Mouse (Mus musculus): Measurements from ENCODE around the gene Rasl11a. TPM values are rescaled to one million over a fixed set of nuclear protein-coding genes. Genes with fewer than 3 reads are reported as not detected.
"Not testable (repeated sequence)": the region's sequence is repeated elsewhere in the genome, so short reads cannot be mapped to it uniquely, and the experiment has no call there.

Rasl11a gene
- total RNA-seq, 2 experiments from 2014 or later: 10.8 to 11.6 TPM

DNA sequence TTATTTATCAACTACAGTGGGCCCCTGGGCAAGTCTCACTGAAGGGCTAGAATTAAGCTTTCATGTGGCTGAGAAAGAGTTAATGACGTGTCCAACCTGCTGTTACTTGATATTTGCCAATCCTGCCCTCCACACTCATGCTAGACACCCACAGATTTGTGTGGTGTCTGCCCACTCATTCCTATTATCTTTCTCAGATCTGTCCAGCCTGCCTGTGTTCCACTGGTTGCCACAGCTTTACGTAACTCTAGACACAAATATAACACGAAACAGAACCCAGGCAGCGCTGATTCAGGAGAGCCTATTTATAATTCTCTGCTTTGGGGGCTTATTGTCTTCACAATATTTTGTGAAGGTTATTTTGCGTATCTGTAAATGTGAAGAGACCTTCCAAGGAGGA, 3.6 kb upstream of the Rasl11a start:
- DNase-seq (ENCODE audit: low spot score in 2 of 2): peak in 1 of 2 experiments; percentile 35

DNA sequence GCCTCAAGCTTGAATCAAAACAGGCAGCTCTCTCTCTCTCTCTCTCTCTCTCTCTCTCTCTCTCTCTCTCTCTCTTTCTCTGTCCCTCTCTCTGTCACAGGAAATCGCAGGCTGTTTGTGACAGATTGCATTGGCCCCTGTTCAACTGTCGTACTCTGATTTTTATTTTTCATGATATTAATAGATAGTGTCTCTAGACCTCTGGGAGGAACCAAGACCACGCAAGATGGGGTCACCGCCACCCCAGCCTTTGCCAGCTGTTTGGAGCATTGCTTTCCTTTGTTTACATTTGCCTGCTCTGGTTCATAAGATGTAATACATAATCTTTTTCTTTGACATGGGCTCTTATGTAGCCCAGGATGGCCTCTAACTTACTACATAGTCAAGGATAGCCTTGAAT, 2.9 kb upstream of the Rasl11a start:
- no peak for DNase-seq (ENCODE audit: low spot score in 2 of 2)

DNA sequence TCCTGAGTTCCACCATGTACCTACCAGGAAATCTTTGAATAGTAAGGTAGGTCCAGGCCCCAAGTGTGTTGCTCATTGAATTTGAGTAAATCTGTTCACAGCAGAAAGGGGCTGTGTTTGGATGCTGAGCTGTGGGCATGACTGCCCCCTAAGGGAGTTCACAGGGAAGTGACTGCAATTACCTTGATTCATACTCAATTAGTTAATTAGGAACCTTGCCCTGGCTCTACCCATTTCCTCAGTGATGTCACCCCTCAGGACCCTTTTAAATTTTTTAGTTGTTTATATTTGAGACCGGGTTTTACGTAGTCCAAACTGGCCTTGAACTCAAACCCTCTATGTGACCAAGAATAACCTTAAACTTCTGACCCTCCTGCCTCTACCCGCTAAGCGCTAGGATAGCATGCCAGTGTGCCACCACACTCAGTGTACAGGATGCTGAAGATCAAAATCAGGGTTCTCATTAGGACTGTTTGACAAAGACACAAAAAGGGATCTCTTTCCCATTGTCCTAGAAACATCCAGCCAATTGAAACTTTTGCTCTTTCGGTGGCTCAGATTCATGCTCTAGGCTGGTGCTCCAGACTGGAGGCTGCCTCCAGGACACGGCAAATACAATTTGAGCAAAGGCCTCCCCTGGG, 450 bp upstream of the Rasl11a start:
- DNase-seq (ENCODE audit: low spot score in 2 of 2): no peak

DNA sequence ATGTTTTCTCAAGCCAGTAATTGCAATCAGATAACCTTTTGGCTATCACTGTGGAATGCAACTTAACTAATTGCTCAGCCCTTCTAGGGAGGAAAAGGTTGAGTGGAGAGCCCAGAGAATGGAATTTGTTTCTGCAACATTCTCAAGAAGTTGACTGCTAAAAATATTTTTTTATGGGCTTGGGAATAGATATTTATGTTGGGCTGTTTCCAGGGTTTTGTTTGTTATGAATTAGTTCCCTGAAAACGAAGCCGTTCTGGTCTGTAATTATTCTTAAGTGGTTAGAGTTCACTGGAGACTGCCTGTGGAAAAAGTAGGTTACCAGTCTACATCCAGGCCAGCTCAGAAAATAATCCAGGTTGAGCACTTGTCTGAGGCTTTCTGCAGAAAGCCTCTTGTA, 1.6 kb downstream of the Rasl11a start:
- no peak for DNase-seq (ENCODE audit: low spot score in 2 of 2)

DNA sequence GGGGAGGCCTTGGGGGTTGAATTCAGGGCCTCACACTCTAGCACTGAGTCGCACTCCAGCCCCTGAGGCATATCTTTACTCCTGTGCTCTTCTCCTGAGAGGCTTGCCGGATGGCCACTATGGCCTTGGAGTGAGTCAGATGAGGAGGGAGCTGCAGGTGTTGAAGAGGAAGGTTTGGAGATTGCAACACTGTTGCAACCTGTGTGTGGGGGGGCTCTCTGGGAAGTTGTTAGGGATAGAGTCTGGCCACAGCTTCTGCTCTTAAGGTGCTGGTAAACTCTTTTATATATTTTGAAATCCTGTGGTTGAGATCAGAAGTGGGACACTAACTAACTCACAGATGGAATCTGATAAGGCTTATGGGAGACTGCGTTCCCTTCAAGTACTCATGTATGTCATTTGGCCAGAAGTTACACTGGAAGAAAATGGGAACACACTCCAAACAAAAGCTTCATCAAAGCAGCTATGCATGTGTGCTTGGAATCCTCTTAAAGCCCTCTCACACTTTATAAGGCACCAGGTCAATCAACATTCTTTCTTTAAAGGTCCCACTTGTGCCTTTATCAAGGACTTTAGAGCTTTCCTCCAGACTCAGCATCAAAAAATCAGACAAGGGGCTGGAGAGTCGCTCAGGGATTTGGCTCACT, 4.2 kb downstream of the Rasl11a start:
- DNase-seq (ENCODE audit: low spot score in 2 of 2): no peak

DNA sequence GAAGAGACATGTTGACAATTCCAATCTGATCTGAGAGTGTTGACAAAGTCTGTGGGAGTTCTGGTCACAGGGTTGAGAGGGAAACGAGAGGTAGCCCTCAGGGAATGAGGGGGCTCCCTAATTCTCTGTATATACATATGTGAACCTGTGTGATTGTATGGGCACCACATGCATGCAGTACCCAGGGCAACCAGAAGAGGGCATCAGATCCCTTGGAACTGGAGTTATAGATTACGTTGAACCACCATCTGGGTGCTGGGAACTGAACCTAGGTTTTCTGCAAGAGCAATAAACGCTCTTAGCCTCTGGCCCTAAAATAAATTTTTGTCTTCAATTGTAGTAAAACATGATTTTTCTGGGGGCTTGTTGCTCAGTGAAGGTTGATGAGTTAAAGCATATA, 11.2 kb downstream of the Rasl11a start:
- no peak for DNase-seq (ENCODE audit: low spot score in 2 of 2)

DNA sequence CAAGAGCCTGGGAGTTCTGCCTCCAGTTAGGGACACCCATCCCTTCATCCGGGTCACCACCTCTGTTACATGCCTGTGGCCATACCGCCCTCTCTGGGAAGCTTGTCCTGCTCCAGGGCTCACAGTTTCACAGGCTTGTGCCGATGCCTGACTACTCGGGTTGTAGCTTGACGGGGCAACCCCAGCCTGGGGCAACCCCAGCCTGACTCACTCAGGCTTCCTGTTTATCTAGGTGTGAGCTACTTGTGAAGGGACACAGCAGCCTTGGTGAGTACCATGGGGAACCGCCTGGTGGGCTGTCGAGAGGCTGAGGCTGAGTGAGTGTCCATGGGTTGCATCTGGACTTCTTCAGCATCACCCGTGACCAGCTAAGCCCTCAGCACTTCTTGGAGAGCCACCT, 12.7 kb downstream of the Rasl11a start:
- no peak for DNase-seq (ENCODE audit: low spot score in 2 of 2)

DNA sequence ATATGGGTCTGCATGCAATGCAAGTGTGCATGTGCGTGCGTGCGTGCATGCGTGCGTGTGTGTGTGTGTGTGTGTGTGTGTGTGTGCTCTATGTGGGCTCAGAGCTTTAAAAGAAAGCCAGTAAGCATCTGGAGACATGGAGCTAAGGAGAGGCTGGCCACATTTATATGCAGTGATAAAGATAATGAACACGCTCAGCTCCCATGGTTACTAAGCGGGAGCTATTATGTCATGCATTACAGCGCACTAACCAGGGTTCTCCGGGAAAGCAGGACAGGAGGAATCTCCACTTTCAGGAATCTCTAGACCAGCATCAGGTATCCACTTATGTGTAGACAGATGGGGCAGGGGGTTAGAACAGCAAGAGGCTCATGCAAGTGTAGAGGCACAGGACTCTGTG, 13.9 kb downstream of the Rasl11a start:
- no peak for DNase-seq (ENCODE audit: low spot score in 2 of 2)

DNA sequence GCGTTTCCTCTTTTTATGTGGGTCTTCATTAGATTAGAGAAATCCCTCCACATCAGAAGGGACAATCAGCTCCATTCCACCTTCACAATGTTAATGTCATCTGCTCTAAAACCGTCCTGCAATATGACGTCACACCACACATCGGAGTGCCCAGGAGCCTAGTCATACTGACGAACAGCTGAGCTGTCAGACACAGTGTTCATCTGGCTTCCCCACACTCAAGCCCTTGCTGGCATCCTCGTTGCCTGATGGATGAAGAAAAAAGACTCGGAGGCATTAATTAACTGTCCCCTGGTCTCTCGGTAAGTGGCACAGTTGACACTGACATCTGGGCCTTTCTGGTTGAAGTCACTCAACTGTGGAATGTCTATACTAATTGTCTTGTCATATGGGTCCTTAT, 14.4 kb downstream of the Rasl11a start:
- no peak for DNase-seq (ENCODE audit: low spot score in 2 of 2)

DNA sequence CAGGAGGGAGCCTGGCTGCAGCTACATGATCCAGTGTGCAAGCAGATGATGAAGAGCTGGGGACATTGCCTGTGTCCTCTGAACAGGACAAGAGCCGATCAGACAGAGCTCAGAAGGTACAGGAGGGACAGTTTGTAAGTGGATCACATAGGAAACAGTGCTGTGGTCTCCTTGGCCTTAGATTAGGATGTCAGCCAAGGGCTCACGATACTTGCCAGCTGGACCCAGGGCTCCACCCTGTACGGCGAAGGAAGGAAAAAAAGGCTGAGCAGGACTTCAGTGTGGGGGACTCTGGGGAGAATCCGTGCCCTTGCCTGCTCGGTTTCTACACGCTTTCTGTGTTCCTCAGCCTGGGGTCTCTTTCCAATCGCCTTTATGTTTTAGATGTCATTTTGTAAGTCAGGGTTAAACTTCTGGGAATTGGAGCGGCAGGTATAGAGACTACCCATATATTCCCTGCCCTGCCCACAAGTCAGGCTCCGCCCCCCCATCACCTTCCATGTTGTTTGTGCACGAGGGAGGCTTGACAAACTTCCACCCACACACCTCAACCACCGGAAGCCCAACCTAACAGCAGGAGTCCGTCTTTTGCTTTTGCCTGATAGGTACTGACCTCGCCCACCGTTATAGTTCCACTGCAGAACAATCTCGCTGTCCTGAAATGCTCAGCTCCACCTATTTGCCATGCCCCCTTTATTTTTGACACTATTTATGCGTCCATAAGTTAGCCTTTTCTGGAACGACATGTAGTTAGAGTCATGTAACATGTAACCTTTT, 15.5 kb downstream of the Rasl11a start:
- DNase-seq (ENCODE audit: low spot score in 2 of 2): no peak

DNA sequence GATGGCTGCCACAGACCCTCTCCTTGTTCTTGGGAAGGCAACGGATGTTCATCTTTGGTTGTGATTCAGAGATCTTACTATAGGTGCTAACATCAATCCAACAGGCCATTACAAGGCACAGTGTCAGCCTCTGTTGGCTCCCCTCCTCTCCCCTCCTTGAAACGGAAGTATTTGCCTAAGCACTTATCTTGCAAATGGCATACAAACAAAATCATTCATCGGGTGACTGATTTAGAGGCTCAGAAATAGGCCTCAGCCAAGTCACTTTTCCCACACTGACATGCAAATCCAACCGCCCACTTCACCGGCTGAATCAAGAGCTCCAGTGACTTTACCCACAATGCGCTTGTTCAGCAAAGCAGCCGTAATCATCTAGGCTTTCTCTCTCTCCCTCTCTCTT, 16.7 kb downstream of the Rasl11a start:
- DNase-seq (ENCODE audit: low spot score in 2 of 2): peak; percentile 68 to 70

DNA sequence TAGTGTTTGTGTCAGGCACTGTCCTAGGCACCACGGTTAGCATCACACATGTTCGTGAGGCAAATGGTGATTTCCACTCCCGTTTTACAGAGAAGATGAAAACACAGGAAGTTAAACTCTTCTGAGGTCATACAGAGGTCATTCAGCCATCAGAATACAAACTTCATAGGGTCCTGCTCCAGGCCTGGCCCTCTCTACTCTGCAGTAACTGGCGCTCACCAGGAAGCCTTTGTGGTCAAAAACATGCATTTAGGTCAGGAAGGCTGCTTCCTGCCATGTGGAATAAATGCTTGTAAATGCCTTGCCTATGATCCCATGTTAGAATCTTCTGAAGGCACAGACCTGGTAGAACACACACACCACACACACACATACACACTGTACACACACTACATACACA, 20.6 kb downstream of the Rasl11a start:
- DNase-seq (ENCODE audit: low spot score in 2 of 2): no peak

DNA sequence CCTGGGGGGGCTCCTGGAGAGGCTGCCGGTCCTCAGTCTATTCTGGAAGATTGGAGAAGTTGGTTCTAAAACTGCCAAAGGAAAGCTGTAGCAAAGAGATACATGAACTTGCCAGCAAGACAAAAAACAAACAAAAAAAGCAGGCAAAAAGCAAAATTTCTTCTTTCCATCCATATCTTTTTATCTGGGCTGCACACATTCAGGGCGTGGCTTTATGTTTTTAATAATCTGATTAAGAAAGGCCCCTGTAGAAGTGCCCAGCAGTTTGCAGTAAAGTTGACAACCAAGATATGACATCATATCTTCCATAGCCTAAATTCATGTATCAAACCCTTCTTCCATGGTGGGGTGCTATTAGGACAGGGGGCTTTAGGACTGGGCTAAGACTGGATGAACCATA, 21.4 kb downstream of the Rasl11a start:
- DNase-seq (ENCODE audit: low spot score in 2 of 2): no peak

DNA sequence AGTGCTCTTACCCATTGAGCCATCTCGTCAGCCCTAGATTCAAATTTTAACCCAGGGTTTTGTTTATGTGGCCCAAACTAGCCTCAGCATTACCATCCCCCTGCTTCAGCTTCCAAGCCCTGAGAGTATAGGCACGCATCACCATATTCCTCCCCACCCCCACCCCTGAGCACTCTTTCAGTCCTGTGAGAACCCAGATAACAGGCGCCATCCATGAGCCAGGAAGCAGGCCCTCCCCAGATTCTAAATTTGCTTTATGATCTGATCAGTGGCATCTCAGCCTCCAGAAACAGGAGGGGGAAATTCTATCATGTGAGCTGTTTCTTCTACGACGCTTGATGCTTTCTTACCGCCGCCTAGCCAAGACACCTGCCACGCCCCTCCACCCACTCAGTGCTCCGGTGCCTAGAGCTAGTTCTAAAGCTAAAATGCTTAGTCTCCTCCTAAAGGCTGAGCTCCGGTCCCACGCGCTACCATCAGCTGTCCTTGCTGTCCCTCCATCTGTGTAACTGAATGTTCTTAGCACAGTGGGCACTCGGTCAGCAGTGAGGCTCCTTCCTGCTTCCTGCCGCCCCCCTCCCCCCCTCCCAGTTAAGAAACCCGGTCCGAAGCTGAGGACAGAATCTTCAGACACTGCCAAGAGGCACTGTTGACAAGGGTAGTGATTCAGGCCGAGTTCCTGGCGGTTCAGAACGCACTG, 22.5 kb downstream of the Rasl11a start:
- peak; percentile 84 to 90 for DNase-seq (ENCODE audit: low spot score in 2 of 2)

DNA sequence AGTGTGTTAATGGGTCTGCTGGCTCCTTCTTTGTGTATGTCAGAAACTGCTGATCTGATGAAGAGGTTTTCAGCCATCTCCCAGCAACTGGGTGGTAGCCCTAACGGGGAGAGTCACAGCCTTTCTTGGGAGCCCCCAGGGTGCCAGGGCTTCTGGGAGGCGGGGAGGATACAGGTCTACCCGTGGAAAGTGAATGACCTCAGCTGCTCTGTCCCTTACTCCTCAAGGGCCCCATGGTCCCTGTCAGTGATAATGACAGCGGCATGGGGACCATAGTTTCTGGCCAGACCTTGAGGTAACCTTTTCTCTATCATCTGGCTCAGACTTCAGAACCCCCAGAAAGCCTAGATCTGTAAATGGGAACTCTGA, 23.1 kb downstream of the Rasl11a start:
- no peak for DNase-seq (ENCODE audit: low spot score in 2 of 2)

DNA sequence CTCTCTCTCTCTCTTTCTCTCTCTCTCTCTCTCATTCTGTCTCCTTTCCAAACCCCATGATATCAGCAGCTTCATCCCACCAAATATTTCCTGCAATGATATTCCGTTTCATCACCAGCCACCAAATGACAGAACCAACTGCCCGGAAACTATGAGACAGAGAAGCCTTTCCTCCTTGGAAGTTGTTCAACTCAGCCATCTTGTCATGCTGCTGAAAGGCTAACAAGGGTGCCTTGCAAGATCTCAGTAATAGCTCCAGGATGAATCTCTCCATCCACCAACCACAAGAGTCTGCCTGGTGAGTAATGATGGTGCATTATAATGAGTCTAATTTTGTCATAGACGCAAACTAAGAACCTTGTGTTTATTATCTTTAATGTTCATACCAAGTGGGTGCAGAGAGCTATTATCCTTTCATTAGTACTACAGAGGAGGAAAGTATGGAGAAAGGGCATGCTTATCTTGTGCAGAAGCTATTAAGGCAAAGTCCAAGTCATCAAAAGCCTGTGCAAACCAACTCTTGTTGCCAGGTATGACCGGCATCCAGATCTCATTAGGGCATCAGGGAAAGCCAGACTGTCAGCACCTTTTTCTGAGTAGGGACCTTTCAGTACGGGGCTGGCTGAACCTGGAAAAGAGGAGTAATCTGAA, 28.2 kb downstream of the Rasl11a start:
- no peak for DNase-seq (ENCODE audit: low spot score in 2 of 2)

DNA sequence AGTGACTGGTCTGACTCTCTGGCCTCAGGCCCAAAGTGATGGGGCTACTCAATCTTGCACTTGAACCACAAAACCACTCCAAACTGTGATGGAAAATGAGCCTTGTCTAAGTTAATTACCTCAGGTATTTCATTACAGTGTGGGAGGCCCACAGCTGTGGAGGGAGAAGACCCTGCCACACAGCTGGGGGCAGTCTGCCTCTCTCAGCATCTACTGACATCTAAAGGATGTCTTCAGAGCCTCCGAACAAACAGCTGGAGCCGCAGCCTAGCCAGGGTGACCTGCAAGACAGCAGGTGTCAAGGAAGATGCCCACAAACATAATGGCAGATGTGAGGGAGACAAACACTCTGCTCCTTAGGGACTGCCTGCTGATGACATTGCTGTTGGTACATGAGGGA, 31.2 kb downstream of the Rasl11a start:
- DNase-seq (ENCODE audit: low spot score in 2 of 2): no peak

DNA sequence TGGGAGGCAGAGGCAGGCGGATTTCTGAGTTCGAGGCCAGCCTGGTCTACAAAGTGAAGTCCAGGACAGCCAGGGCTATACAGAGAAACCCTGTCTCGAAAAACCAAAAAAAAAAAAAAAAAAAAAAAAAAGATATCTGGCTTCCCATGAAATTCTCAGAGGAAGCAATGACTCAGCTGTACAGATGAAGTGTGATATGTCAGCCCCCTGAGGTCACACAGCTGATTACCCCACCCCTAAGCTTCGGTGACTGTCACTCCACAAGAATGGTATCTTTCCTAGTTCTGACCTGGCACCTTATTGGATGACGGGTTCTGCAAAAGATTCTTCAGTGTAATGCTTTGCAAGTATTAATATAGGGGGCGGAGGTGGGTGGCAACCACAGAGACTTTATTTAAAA, 33.0 kb downstream of the Rasl11a start:
- not testable (repeated sequence) for DNase-seq (ENCODE audit: low spot score in 2 of 2)

DNA sequence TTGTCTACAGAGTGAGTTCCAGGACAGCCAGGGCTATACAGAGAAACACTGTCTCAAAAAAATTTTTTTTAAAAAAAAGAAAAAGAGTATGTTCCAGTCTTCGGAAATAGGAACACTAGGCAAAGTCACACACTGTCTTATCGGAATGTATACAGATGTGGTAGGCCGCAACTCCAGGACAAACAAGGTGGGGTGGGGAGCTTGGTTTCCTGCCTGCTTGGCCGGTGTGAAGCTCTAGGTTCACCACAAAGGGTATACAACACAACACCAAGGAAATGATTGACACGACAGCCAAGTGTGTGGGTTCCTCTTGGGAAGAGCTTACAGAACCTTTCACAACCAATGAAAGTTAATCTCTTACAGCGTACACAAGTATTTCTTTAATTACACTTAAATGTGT, 37.4 kb downstream of the Rasl11a start:
- DNase-seq (ENCODE audit: low spot score in 2 of 2): no peak

DNA sequence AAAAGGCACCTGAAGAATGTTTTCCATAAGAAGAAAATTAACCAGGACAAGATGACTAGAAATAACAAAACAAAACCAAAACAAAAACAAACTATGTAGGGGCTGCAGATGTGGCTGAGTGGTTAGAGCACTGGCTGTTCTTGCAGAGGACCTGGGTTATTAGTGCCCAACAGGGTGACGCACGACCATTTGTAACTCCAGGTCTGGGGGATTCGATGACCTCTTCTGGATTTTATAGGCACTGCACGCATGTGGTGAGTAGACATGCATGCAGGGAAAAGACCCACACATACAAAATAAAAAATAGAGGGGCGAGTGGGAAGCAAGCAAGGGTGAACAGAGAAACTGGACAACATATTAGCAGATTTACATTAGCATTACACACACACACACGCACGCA, 38.2 kb downstream of the Rasl11a start:
- no peak for DNase-seq (ENCODE audit: low spot score in 2 of 2)

DNA sequence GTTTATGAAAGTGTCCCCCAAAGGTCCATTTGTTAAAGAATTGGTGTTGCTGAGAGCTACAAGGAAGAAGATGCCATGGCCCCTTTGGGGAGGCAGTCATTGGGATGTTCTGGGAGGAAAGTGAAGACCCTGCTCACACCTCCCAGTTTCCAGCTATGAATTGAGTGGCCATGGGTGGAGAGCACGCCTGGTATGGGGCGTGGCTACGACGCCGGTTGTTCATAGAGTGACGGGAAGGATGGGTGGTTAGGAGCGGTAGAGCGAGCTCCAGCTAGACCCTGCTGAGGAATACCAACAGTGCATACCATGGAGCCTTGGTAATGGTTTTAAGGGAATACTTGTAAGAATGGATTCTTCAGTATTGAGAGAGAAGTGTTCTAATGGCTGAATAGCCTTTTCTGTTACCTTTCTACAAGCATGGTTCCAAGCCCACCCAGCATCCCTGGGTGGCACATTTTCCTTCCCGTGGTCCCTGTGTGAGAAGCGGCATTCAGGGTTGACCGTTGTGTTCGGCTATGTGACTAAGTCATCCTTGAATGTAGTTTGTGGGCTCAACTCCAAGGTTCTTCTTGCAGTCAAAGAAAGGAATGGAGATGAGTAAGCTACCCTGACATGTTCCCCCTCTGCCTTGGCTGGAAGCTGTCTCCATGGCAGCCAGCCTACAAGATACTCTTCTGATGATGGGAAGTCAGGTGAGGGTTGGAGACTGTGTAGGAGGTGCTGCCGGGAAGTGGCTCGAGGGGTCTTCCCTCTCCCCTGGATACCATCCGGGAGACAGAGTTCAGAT, 38.8 kb downstream of the Rasl11a start:
- DNase-seq (ENCODE audit: low spot score in 2 of 2): no peak

All from left cerebral cortex, adult 18-20 months (tissue).